Mouse (Mus musculus) T-helper 17 cell (primary cell): ENCODE measurements around the gene Lrrc73.

Experiments
- in situ Hi-C, 2 experiments: fragments of 300-600 bp; cut with MboI, MseI; formaldehyde crosslinking; loops; 1 replicate in 1 of 2; 2 replicates in 1 of 2; pipeline ENCODE4 v1.15.1; 2025; ENCODE audit warnings: high pct_unique_total_duplicates in 2 of 2

Lrrc73 gene

GRCm38 (mm10) chr17:46253452-46254084, at the start of gene Lrrc73:
Gene Lrrc73, plus strand, starts transcription at chr17:46253531.
- in situ Hi-C loops: no loop called here

- in situ Hi-C loops: no loop called here
Measured at GRCm38 (mm10) chr17:46206676-46207075, 46.7 kb upstream of the Lrrc73 start.

GRCm38 (mm10) chr17:46210550-46210949, 42.8 kb upstream of the Lrrc73 start:
- in situ Hi-C loops: no loop called here

GRCm38 (mm10) chr17:46221601-46222000, 31.7 kb upstream of the Lrrc73 start:
- in situ Hi-C loops: loop anchor here in 1 of 2 experiments (10.0 kb wide), 1 partner anchor 723 kb away; no protein-coding TSS in a partner anchor

GRCm38 (mm10) chr17:46227576-46227975, 25.8 kb upstream of the Lrrc73 start:
- in situ Hi-C loops: loop anchor here (10.0 to 25.0 kb wide), 2 partner anchors 717 to 735 kb away; no protein-coding TSS in a partner anchor

GRCm38 (mm10) chr17:46236067-46236466, 17.3 kb upstream of the Lrrc73 start:
- in situ Hi-C loops: loop anchor here in 1 of 2 experiments (25.0 kb wide), 1 partner anchor 726 kb away; no protein-coding TSS in a partner anchor

GRCm38 (mm10) chr17:46237079-46237478, 16.3 kb upstream of the Lrrc73 start:
- in situ Hi-C loops: loop anchor here in 1 of 2 experiments (25.0 kb wide), 1 partner anchor 725 kb away; no protein-coding TSS in a partner anchor

- in situ Hi-C loops: loop anchor here in 1 of 2 experiments (25.0 kb wide), 1 partner anchor 725 kb away; no protein-coding TSS in a partner anchor
Measured at GRCm38 (mm10) chr17:46237480-46237879, 15.9 kb upstream of the Lrrc73 start.

GRCm38 (mm10) chr17:46239516-46240114, 13.7 kb upstream of the Lrrc73 start:
- in situ Hi-C loops: loop anchor here in 1 of 2 experiments (25.0 kb wide), 1 partner anchor 723 kb away; no protein-coding TSS in a partner anchor

- in situ Hi-C loops: loop anchor here in 1 of 2 experiments (25.0 kb wide), 1 partner anchor 721 kb away; no protein-coding TSS in a partner anchor
Measured at GRCm38 (mm10) chr17:46241471-46241870, 11.9 kb upstream of the Lrrc73 start.

GRCm38 (mm10) chr17:46242274-46242673, 11.1 kb upstream of the Lrrc73 start:
- in situ Hi-C loops: loop anchor here in 1 of 2 experiments (25.0 kb wide), 1 partner anchor 720 kb away; no protein-coding TSS in a partner anchor

GRCm38 (mm10) chr17:46242993-46243392, 10.3 kb upstream of the Lrrc73 start:
- in situ Hi-C loops: loop anchor here in 1 of 2 experiments (25.0 kb wide), 1 partner anchor 719 kb away; no protein-coding TSS in a partner anchor

- in situ Hi-C loops: loop anchor here in 1 of 2 experiments (25.0 kb wide), 1 partner anchor 719 kb away; no protein-coding TSS in a partner anchor
Measured at GRCm38 (mm10) chr17:46243624-46244023, 9.7 kb upstream of the Lrrc73 start.

- in situ Hi-C loops: loop anchor here in 1 of 2 experiments (25.0 kb wide), 1 partner anchor 718 kb away; no protein-coding TSS in a partner anchor
Measured at GRCm38 (mm10) chr17:46244579-46244978, 8.8 kb upstream of the Lrrc73 start.

GRCm38 (mm10) chr17:46247512-46248188, 5.7 kb upstream of the Lrrc73 start, which contains the start of the genes Polr1c and Yipf3:
Gene Polr1c, minus strand, starts transcription at chr17:46248054.
Gene Yipf3, plus strand, starts transcription at chr17:46248080.
- in situ Hi-C loops: loop anchor here in 1 of 2 experiments (25.0 kb wide), 1 partner anchor 715 kb away; no protein-coding TSS in a partner anchor

GRCm38 (mm10) chr17:46248189-46248522, 5.2 kb upstream of the Lrrc73 start:
- in situ Hi-C loops: loop anchor here in 1 of 2 experiments (25.0 kb wide), 1 partner anchor 714 kb away; no protein-coding TSS in a partner anchor

- in situ Hi-C loops: no loop called here
Measured at GRCm38 (mm10) chr17:46251174-46251573, 2.2 kb upstream of the Lrrc73 start.

GRCm38 (mm10) chr17:46252571-46253451, 520 bp upstream of the Lrrc73 start:
- in situ Hi-C loops: no loop called here

- in situ Hi-C loops: no loop called here
Measured at GRCm38 (mm10) chr17:46254106-46254505, 775 bp downstream of the Lrrc73 start.

- in situ Hi-C loops: no loop called here
Measured at GRCm38 (mm10) chr17:46255147-46255546, 1.8 kb downstream of the Lrrc73 start.
